Mouse (Mus musculus): ENCODE measurements at regions not wholly inside any gene's neighbourhood (a gene's known extent, or its start where the extent isn't known, plus 50 kb on each side); places are given as distances from the start of the nearest gene placed in this dataset.
A peak's percentile ranks its signal among the peaks of the same experiment; 100 is the strongest.

GRCm38 (mm10) chr1:57470356-57470755 lies 63.5 kb upstream of the Tyw5 start:
- DNase-seq (ENCODE audit: low read depth, low spot score): peak; percentile 86

DNA sequence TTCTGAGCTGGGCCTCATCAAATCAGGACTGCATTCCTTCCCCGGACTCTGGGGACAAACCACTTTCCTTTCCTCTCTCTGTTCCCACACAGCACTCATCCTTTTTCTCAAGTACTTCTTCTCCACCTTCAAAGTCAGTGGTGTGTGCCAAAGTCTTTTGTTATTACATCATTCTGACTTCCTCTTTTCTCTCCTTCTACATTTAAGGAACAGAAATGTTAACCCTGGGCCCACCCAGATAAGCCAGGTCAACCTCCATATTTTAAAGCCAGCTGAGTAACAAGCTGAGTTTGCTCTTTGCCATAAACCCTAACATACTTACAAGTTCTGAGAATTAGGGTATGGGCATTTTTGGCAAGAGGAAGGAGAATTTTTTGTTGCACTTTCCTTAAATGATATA lies 65.3 kb upstream of the Tyw5 start:
- no peak for DNase-seq (ENCODE audit: low read depth, low spot score)

- no peak for DNase-seq (ENCODE audit: low read depth, low spot score)
These were observed 70.8 kb upstream of the Tyw5 start for GRCm38 (mm10) chr1:57477725-57478124.

- no peak for DNase-seq (ENCODE audit: low read depth, low spot score)
These were observed 71.2 kb upstream of the Tyw5 start for GRCm38 (mm10) chr1:57478151-57478550.

DNA sequence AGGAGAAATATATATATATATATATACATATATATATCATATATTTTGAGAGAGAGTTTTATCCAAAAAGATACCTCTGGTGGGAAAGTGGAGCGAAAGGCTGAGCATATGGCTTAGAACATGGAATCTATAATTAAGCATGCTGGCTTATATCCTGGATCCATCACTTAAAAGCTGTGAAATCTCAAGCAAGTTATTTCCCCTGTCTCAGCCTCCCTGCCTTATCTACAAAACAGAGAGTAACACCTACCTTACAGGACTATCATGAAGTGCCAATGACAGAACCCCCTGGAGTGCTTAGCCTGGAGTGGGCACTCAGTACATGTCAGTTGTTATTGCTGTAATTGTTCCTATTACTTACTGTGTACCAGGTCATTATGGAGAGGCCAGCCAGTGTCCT lies 71.9 kb upstream of the Tyw5 start:
- DNase-seq (ENCODE audit: low read depth, low spot score): no peak

DNA sequence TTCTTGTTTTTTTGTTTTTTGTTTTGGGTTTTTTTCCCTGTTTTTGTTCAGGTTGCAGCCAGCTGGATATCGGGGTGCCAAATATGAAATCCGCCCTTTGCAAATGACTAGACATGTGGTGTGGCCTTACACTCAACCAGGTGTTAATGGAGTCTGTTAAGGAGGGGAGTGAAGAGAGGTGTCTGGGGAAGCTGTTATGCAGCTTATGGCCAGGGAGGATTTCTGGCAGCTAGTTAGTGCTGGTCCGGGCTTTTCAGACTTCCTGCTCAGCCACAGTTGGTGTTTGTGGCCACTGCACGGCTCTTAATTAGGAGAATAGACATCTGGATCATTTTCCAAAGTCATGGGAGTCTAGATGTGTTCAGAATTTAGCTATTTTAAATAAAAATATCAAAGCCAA lies 72.7 kb upstream of the Tyw5 start:
- DNase-seq (ENCODE audit: low read depth, low spot score): no peak

DNA sequence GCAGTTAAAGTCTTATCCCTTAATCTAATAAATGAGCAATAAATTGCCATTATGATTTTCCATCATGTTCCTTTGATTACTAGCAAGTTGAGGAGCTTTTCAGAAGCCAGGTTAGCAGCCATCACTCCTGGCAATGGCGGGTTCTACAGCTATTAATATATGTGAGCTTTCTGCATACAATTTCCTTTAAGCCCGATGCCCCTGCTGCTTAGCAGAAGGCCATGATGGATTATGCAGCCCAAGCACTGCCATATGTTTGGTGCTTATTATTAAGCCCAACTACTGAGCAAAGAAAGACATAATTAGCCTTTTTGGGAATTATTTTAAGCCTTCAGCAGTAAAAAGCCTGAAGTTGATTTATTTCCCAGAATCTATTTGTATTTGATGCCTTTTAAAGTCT lies 82.3 kb upstream of the Tyw5 start:
- DNase-seq (ENCODE audit: low read depth, low spot score): no peak

GRCm38 (mm10) chr1:57489588-57489987 lies 82.7 kb upstream of the Tyw5 start:
- DNase-seq (ENCODE audit: low read depth, low spot score): no peak

- DNase-seq (ENCODE audit: low read depth, low spot score): no peak
These were observed 83.1 kb upstream of the Tyw5 start for GRCm38 (mm10) chr1:57490021-57490420.

DNA sequence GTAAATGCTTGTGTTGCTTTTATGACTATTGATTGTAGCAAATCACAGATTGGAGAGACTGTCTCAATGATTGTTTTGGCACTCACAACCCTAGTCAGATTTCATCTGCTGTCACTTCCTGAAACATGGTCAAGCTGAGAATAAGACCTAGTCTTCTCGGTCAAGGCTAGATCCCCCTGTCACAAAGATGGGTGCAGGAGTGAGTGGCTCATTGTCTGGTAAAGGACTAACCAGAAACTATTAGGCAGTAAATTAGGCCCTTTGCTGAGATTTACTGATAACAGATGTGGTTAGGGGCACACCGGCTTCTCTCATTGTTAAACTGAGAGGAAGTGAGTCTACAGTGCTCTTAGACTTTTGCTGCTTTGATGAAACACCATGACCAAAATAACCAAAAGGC lies 85.8 kb upstream of the Tyw5 start:
- no peak for DNase-seq (ENCODE audit: low read depth, low spot score)

DNA sequence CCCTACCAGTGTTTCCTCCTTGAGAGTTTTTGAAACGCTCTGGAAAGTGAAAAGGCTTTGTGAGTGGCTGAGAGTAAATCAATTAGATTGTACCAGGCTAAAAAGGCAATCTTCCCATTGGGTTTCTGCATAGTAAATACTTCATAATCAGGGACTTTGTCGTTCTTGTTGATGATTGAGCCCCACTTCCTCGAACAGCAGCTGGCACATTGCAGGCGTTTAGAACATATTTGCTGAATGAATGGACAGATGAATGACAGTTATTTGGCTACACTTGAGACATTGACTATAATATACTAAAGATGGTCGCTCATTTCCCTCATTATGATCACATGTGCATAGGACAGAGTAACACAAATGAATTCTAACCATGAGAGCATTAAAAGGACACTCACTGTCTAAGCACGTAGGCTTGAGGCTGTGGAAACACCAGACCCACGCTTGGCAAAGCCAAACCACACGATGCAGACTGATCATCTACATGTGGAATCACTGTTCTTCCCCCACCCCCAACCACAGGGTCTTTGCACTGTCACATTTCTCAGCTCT lies 90.7 kb upstream of the Tyw5 start:
- DNase-seq (ENCODE audit: low read depth, low spot score): no peak

DNA sequence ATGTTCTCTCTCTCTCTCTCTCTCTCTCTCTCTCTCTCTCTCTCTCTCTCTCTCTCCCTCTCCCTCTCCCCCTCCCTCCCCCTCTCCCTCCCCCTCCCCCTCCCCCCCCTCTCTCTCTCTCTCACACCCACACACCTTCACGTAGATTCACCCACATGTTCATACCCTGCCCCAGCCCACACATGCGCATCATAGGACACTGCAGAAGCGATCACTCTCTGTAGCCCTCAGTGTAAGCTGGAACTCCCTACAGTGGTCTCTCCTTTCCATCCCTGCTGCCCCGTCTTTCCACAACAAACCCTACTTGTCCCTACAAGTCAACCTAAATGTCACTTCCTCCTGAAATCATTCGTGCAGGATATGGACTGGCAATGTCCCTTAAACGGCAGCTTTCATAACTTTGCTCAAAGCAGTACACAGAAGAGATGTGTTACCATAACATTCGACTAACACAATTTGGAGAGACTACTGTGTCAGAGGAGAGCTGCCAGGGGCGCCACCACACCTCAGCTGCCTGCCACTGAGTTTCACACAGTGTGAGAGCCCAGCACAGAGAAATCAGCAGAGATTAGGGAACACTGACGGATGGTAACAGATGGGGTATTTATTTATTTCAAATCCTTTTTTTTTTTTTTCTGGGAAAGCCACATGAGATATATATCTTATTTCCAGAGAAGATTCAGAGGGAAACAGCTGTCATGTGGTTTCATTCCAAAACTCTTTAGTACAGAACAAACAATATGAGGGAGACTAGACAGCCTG lies 103.6 kb upstream of the Tyw5 start:
- DNase-seq (ENCODE audit: low read depth, low spot score): no peak

DNA sequence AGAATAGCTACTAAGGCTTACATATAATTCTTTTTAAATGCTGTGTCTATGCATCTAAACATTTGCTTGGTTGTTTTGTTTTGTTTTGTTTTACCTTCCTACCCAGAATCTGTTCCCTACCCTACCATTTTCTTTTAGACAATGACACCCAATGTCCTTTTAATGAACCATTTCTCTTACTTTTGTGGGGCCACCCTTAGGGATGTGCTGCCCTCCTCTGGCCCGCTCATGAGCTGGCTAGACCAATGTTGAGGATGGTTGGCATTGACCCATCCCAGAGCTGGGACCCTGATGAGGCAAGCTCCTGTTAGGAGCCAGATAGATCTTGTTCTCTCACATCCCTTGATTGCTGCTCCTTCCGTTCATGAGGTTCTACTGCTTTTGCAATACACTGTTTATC lies 105.0 kb upstream of the Tyw5 start:
- no peak for DNase-seq (ENCODE audit: low read depth, low spot score)

DNA sequence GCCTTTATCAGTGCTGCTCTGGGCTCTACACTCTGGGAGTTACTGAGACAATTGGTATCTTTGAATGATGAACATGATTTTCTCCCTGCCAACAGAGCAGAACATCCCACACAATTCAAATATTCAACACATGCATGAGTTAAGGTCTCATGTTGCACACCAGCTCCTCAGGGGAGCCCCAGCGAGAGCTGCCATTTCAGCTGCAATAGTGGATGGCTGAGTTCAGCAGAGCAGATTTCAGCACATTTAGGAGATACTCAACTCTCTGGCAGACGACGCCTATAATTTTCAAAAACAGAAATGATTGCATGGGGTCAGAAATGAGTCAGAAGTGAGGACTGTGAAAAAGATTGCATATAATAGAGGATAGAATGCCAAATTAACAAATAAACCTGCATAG lies 105.6 kb upstream of the Tyw5 start:
- no peak for DNase-seq (ENCODE audit: low read depth, low spot score)

- DNase-seq (ENCODE audit: low read depth, low spot score): no peak
These were observed 119.1 kb upstream of the Tyw5 start for GRCm38 (mm10) chr1:57525965-57526364.

DNA sequence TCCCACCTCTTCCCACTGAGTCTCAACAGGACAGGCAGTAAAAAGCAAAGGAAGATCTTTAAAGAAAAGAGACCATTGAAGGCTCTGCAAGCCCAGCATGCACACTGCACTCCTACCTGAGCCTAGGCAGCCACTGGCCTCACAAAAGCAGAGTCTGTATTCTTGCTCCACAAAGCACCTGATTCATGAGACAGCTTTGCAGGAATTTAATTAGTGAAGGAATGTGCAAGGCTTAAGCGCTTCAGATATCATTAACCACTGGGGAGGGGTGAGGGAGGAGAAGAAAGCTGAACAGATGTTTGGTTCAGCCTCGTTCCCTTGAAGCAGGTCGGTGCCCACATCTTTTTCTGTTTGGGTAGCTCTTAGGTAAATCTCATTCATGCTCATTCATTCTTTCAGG lies 121.8 kb upstream of the Tyw5 start:
- DNase-seq (ENCODE audit: low read depth, low spot score): no peak

DNA sequence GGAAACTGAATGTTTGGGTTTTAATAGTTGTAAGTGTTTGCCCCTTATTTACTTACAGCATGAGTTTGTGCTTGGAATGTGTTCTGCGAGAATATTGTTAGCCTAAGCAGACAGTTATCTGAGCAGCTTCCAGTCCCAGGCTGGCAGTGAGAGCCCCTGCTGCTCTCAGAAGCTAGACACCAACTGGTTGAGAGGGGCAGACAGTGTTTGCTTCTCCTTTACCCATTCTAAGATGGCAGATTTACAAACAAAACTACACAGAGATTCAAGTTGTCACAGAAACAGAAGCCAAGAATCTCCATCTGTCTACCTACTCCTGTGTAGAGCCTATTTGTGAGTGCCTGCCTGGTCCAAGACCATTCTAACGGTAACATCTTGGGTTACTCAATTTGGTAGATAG lies 122.4 kb upstream of the Tyw5 start:
- DNase-seq (ENCODE audit: low read depth, low spot score): no peak

DNA sequence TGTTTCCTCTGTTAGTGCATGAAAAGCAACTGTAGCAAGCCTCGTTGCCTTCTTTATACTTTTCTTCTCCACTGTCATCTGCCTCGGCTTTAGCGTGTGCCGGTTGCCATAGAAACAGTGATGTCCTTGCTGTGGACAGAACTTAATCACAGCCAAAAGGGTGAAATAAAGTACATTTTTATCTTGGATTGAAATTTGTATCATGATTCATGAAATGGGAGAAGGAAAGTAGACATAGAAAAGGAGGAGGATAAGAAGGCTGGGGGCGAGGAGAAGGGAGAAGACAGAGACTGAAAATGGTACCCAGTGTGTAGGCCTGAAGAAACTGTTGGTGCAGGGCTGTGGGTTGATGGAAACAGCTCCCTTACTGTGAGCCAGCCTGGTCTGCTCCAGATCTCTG lies 130.5 kb upstream of the Tyw5 start:
- no peak for DNase-seq (ENCODE audit: low read depth, low spot score)

DNA sequence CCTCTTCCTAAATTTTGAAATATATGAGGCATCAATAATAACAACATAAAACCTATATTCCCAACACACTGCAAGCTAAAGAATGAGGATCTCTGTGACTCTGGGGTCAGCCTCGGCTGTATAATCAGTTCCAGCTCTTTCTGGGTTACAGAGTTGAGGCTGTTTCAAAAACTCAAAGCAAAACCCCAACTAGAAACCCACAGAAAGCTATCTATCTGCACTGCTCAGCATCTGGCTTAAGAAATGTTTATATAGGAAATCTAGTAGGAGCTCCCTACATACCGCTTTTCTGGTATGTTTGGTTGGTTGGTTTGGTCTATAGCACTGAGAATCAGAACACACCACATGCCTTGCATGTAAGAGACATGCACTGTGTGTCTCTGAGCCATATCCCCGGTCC lies 137.8 kb upstream of the Tyw5 start:
- DNase-seq (ENCODE audit: low read depth, low spot score): no peak

- no peak for DNase-seq (ENCODE audit: low read depth, low spot score)
These were observed 139.1 kb upstream of the Tyw5 start for GRCm38 (mm10) chr1:57545792-57546685.

DNA sequence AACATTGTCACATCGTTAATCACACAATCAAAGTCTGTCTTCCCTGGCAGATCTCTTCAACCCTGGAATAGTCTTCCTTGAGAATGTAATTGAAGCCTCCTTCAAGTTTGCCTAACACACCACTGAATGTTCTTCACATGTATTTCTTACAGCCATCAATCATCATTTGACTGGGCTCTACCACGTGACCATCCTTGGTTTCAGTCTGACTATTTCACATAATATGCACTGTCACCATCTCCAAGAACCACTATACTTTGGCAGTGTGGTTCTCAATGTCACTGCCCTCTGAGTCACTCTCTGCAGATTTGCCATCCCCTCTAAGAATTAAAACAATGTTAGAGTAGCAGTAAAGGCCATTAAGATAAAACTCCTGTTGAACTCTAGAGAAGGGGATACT lies 154.6 kb upstream of the Tyw5 start:
- DNase-seq (ENCODE audit: low read depth, low spot score): no peak

DNA sequence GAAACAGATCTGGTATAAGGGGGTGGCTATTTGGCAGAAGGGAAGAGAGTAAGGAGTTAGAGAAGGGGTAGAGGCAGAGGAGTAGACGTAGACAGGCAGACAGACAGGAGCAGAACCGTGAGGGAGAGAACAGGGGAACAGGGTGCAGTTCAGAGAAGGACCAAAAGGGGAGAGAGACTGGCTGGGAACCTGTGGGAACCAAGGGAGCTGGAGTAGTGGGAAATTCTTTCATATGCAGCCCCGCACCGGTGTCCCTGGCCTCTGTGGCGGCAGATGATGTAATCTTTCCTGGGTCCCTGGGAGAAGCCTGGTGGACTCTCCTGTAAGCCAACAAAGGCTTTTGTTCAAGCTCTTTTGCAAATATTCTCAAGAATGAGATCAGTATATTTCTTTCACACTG lies 157.8 kb upstream of the Tyw5 start:
- peak; percentile 54 for DNase-seq (ENCODE audit: low read depth, low spot score)

GRCm38 (mm10) chr1:57572097-57572496 lies 165.2 kb upstream of the Tyw5 start:
- DNase-seq (ENCODE audit: low read depth, low spot score): no peak

All from ES-CJ7 (cell line).